Mouse (Mus musculus) layer of hippocampus, adult 2 months (tissue): ENCODE results near the gene Nfix. TPM values are rescaled to one million over a fixed set of nuclear protein-coding genes. Genes with fewer than 3 reads are reported as not detected.
"Not testable (repeated sequence)": the region's sequence is repeated elsewhere in the genome, so short reads cannot be mapped to it uniquely, and the experiment has no call there.

ENCODE experiments used
- DNase-seq, 2 experiments: peaks; one replicate each; pipeline ENCODE4 v3.0.0; 2022; ENCODE audit warnings: low spot score in 2 of 2
- H3K27ac ChIP-seq: fragments of 200-600 bp; 2 replicates; pipeline ENCODE4 v1.8.1; 2022
- H3K4me3 ChIP-seq: fragments of 200-600 bp; 2 replicates; pipeline ENCODE4 v1.8.1; 2022; ENCODE audit warnings: mild to moderate bottlenecking
- CTCF ChIP-seq: fragments of 200-600 bp; conservative IDR thresholded peaks from 2 replicates; pipeline ENCODE4 v1.8.1; 2022; ENCODE audit warnings: antibody characterized with exemption, mild to moderate bottlenecking, moderate library complexity
- total RNA-seq, 2 experiments: library from RNA; stranded (reverse); gene quantifications; 2 replicates each; pipeline ENCODE4 v1.2.3; 2021

The Nfix gene
- total RNA-seq, 2 experiments from 2014 or later: 408 to 482 TPM

GRCm38 (mm10) chr8:84689091-84689915, 110.8 kb downstream of the Nfix start:
- TF ChIP-seq CTCF: peak; percentile 55
- DNase-seq: peak; percentile 90 to 92
- Histone ChIP-seq H3K4me3 (peak overlapping the region; percentile 87), H3K27ac (peak overlapping the region; percentile 69)

DNA sequence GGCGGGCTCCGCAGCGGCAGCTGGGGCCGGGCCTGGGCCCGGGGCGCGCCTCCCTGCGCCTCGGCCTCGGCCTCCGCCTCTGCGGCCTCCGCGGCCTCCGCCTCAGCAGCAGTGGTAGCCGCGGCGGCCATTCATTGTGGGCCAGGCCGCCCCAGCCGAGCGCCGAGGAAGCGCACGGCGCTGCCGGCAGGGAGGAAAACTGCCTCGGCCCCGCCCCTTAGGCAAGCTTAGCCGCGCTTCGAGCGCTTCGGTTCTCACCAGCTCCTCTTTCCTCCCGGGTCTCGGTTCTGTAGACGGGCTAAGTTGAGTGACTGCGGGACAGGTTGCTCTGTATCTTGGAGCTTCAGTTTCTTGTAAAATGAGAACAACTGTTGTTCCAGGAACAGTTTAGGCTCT, 112.4 kb downstream of the Nfix start, which contains the start of gene Nacc1:
Gene Nacc1, minus strand, starts transcription at position 158 of the 396 bp plus-strand sequence.
- TF ChIP-seq CTCF: peak; percentile 49
- Histone ChIP-seq H3K4me3 (peak within 1 kb of the TSS; percentile 87), H3K27ac (peak within 1 kb of the TSS; percentile 97)
- peak; percentile 85 to 88 for DNase-seq

GRCm38 (mm10) chr8:84687003-84687704, 113.0 kb downstream of the Nfix start:
- no peak for TF ChIP-seq CTCF
- DNase-seq: no peak
- H3K4me3 ChIP-seq: peak overlapping the region; percentile 81
- peak overlapping the region; percentile 97 for H3K27ac ChIP-seq

DNA sequence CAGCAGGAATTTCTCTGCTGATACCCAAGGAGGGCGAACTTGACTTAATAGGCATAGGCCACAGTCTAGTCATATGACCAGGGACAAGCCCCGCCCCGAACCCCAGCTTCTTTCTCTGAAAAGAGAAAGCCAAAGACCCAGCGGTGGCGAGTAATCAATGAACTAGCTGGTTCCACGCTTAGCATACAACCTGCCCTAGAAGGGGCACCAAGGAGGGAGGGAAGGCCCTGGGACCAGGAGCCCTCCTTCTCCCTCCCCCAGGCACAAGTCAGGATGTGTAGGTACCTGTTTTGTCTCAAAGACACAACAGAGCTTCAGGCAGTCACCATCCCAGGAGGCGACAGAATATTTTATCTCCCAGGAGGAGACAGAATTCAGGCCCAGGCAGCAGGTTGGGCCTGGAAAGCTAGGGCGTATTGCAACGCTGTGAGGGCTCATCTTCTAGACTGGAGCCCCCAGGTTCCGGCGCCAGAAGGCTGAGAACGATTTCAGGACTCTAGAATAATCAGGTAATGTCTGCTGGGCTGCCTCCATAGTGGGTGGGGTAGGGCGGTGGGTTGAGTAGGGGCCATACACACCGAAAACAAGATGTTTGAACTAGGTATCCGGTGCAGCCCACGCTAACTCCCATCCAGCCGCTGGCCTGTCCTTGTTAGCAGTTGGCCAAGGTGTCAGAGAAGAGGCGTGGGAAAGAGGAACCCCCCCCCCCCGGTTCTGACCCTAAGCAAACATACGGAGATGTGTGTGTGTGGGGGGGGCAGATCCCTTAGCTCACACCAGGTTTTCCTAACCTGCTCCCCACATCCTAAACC, 113.7 kb downstream of the Nfix start, which contains the start of gene Trmt1:
Gene Trmt1, plus strand, starts transcription at position 117 of the 812 bp plus-strand sequence.
- H3K27ac ChIP-seq: peak within 1 kb of the TSS; percentile 97

GRCm38 (mm10) chr8:84684537-84684936, 115.6 kb downstream of the Nfix start:
- no peak overlapping the region for H3K4me3 ChIP-seq
- DNase-seq: no peak
- H3K27ac ChIP-seq: peak overlapping the region; percentile 97
- TF ChIP-seq CTCF: no peak

More for the DNA sequence above, 113.7 kb downstream of the Nfix start, which contains the start of gene Trmt1:
- peak within 1 kb of the TSS; percentile 81 for H3K4me3 ChIP-seq
- TF ChIP-seq CTCF: no peak
- no peak for DNase-seq

GRCm38 (mm10) chr8:84682257-84682656, 117.9 kb downstream of the Nfix start:
- DNase-seq: no peak
- TF ChIP-seq CTCF: no peak
- Histone ChIP-seq H3K27ac (0 out of 2 replicates have a peak overlapping the region, but pooled peaks have one; percentile 9), H3K4me3 (no peak overlapping the region)

GRCm38 (mm10) chr8:84681476-84681875, 118.7 kb downstream of the Nfix start:
- Histone ChIP-seq H3K4me3 (no peak overlapping the region), H3K27ac (no peak overlapping the region)
- TF ChIP-seq CTCF: no peak
- no peak for DNase-seq

DNA sequence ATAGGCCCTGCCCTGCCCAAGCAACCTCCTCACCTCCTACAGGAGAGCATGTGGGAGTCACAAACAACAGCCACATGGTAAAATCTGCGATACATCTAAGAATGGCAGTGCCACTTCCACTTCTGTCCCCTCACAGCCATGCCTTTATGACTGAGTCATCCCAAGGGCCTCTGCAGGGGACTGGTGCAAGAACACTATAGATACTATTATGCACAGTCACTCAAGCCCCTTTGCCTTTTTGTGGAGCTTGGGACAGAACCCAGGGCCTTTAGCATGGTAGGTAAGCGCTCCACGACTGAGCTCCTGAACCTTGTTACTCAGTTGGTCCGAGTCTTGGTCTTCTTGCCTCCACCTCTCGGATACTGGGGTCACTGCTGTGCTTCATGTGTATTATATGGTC, 122.8 kb downstream of the Nfix start:
- DNase-seq: no peak
- H3K4me3 ChIP-seq: no peak overlapping the region
- no peak for TF ChIP-seq CTCF
- no peak overlapping the region for H3K27ac ChIP-seq

DNA sequence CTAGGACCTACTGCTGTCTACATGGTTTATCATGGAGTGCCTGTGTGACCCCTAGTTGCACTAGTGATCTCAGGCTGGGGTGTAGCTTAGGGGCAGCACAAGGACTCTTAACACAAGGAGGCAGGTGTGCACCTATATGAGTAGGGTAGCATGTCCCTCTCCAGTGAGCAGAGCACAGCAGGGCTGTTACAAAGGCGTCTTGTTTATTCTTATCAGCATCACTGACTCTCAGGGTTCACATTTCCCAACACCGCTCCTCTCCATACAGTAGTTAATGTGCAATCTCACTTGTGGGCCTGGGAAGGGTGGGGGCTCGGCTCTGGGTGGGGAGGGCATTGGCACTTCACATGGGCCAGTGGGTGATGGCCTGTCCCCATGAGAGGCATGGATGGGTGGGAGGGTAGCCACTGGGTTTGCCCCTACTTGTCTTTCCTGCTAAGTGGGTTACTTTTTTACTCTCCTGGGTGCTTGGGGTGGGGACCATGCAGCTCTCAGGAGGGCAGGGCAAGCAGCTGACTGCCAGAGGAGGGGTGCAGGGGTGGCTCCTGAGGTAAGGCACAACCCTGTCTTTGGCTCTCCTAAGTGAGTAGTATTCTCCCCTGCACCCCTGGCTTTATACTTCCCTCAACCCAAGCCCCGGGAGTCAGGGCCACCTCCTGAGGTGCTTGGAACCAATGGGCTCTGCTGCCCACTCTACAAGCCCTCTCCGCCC, 129.7 kb downstream of the Nfix start:
- not testable (repeated sequence) for DNase-seq, H3K4me3 ChIP-seq, H3K27ac ChIP-seq

GRCm38 (mm10) chr8:84668731-84669485, 131.2 kb downstream of the Nfix start:
- Histone ChIP-seq H3K4me3 (no peak overlapping the region), H3K27ac (no peak overlapping the region)
- no peak for DNase-seq
- 0 out of 2 replicates have a peak, but pooled peaks have one; percentile 12 for TF ChIP-seq CTCF

DNA sequence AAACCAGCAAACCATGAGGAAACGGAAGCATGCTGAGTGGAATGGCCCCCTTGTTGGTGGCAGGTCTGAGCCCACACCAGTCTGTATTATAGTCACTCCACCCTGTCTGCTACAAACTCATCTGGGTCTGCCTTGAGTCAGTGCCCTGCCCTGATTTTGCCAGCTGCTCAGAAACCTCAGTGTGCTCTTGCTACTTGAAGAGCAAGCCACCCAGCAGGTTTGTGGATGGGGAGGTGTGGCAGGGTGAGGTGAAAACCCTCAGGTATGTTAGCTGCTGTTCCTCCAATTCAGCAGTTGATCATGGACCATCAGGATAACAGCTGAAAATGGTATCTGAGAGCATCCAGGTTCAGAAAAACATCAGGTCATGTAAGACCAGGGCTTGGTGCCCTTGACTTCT, 132.1 kb downstream of the Nfix start:
- no peak overlapping the region for H3K4me3 ChIP-seq
- DNase-seq: no peak
- TF ChIP-seq CTCF: no peak
- no peak overlapping the region for H3K27ac ChIP-seq
